Mouse (Mus musculus) lung, embryonic 14.5 days (tissue): ENCODE data around the gene Fsd2. TPM values are rescaled to one million over a fixed set of nuclear protein-coding genes. Genes with fewer than 3 reads are reported as not detected.

Experiments used
- ATAC-seq: fragments of 200-750 bp; cut with Nextera tagmentation; 2 replicates; pipeline ENCODE4 v1.8.0; 2017; ENCODE audit warnings: mild to moderate bottlenecking, moderate TSS enrichment, moderate library complexity; ENCODE audit not compliant: insufficient read depth
- DNase-seq: peaks from one replicate; pipeline ENCODE4 v3.0.0-alpha.2; 2015
- H3K27ac ChIP-seq: fragments of 300-500 bp; sonication (generic); 2 replicates; pipeline ENCODE4 v1.5.1; 2014; ENCODE audit warnings: low read depth, mild to moderate bottlenecking, moderate library complexity
- H3K27me3 ChIP-seq: fragments of 300-500 bp; sonication (generic); 2 replicates; pipeline ENCODE4 v1.6.1; 2014; ENCODE audit warnings: low read length, control low read depth; ENCODE audit not compliant: insufficient read depth
- H3K36me3 ChIP-seq: fragments of 300-500 bp; sonication (generic); 2 replicates; pipeline ENCODE4 v1.6.1; 2014; ENCODE audit warnings: control low read depth; ENCODE audit not compliant: insufficient read depth
- H3K4me1 ChIP-seq: fragments of 300-500 bp; sonication (generic); 2 replicates; pipeline ENCODE4 v1.6.1; 2014; ENCODE audit warnings: antibody characterized with exemption, control low read depth; ENCODE audit not compliant: insufficient read depth
- H3K4me2 ChIP-seq: fragments of 300-500 bp; sonication (generic); 2 replicates; pipeline ENCODE4 v1.6.1; 2014; ENCODE audit warnings: mild to moderate bottlenecking
- H3K4me3 ChIP-seq: fragments of 300-500 bp; sonication (generic); 2 replicates; pipeline ENCODE4 v1.5.1; 2014; ENCODE audit warnings: low read depth, low read length
- H3K9ac ChIP-seq: fragments of 300-500 bp; sonication (generic); 2 replicates; pipeline ENCODE4 v1.6.1; 2014
- H3K9me3 ChIP-seq: fragments of 300-500 bp; sonication (generic); 2 replicates; pipeline ENCODE4 v1.6.1; 2016; ENCODE audit warnings: low read depth, low read length, control low read depth
- CTCF ChIP-seq: IDR thresholded peaks from 2 replicates; pipeline ENCODE4 v1.5.1; 2016; ENCODE audit warnings: antibody characterized with exemption, low read depth
- WGBS: fragments of 180-500 bp; shearing (Covaris S2); extraction: QIAGEN DNeasy Blood & Tissue Kit; methylation state at CpG from one replicate; pipeline ENCODE4 v1.1.7; 2014; 5-methylcytosine and 5-hydroxymethylcytosine counted together
- polyA plus RNA-seq: library from polyadenylated mRNA; unstranded; fragments of >200 nt; fragmentation: Nextera tagmentation; extraction: Ambion mirVana; gene quantifications from 2 replicates; pipeline ENCODE4 v1.2.1, GENCODE M21; 2014

Gene Fsd2
- polyA plus RNA-seq, result 0.12 and 0.37 TPM in 2 replicates

DNA sequence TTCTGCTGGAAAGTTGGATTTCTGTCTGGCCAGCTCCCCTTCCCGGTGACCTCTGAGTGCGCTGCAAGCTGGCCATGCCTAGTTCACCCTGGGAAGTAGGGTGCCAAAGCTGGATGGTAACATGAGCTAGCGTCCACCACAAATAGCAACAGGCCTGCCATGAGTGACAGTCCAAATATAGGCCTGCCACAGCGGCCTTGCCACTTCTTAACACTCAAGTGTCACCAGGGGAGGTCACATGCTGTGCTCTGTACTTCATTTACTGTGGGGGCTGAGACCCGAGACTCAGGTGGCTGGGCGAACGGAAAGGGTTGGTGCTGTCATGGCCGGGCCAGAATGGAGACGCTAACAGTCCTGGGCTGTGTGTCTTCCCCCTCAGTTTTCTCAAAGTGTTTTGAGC is at the start of gene Fsd2:
Gene Fsd2 (minus strand): TSS at position 53 of the 400 bp plus-strand sequence.
- Histone ChIP-seq H3K36me3 (no peaks in the 10 kb centered on the region), H3K4me2 (no peak within 1 kb of the TSS), H3K9me3 (no peaks in the 10 kb centered on the region), H3K9ac (no peak within 1 kb of the TSS), H3K4me1 (no peaks in the 10 kb centered on the region), H3K27ac (no peak within 1 kb of the TSS), H3K4me3 (no peak within 1 kb of the TSS), H3K27me3 (no peaks in the 10 kb centered on the region)
- TF ChIP-seq CTCF, result no peak
- ATAC-seq (no peak), DNase-seq (no peak)
- 63% methylated on average over 9 of the region's 9 CpGs for WGBS

DNA sequence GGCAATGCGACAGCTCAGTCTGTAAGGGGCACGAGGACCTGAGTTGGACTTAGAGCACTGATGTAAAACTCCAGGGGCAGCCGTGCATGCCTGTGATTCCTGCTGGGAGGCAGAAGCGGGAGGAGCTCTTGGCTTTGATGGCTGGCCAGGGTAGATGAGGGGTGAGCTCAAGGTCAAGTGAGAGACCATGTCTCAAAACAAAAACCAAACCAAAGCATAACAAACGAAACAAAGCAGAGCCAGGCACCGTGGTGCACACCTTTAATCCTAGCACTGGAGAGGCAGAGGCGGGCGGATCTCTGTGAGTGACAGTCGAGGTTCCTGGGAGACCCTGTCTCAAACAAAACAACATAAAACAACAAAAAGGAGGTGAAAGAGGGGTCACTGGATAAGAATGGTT is 48.3 kb upstream of the Fsd2 start:
- 79% methylated on average over 9 of the region's 9 CpGs for WGBS
- H3K4me2 ChIP-seq, result no peak overlapping the region
- H3K9me3 ChIP-seq, result no peaks in the 10 kb centered on the region
- H3K27me3 ChIP-seq, result no peaks in the 10 kb centered on the region
- DNase-seq (no peak), ATAC-seq (no peak)
- no peaks in the 10 kb centered on the region for H3K4me1 ChIP-seq
- TF ChIP-seq CTCF, result no peak
- H3K36me3 ChIP-seq, result 0 out of 2 replicates have a peak, but pooled peaks cover 3% of the 10 kb centered on the region
- no peak overlapping the region for H3K4me3 ChIP-seq
- no peak overlapping the region for H3K9ac ChIP-seq
- no peak overlapping the region for H3K27ac ChIP-seq

DNA sequence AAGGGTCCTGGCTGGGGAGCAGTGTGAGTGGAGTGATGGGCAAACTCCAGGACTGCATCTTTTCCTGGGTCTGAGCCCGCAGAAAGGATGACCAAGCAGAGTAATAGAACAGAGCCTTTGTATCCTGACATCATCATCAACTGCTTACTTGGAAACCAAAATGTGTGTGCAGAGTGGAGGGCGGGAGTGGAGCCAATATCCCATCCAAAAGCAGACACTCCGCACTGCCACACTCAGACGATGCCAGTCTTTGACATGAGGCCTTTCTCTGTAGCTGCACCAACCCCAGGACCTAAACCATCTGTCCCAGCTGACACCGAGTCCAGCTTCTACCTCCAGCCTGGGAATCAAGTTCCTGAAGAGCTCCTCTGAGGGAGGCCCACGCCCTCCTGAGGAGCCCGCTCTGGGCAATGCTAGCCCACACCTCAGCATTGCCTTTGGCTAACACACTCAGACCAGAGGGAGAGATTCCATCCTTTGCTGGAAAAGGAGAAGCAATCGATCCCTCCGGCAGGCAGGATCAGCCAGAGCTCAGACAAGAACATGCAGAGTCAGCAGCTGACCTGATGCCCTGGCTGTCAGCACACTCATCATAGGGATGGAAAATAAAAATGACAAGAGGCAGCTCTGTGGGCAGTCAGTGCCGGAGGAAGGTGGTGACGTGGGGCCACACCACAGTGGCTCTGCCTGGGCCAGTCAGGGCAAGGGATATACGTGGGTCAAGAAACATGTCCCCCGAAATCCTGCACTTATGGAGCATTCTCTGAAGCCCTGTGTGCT is 46.3 kb upstream of the Fsd2 start:
- Histone ChIP-seq H3K4me3 (no peak overlapping the region), H3K4me1 (no peaks in the 10 kb centered on the region), H3K36me3 (0 out of 2 replicates have a peak, but pooled peaks cover 3% of the 10 kb centered on the region), H3K9me3 (no peaks in the 10 kb centered on the region), H3K27ac (no peak overlapping the region), H3K27me3 (no peaks in the 10 kb centered on the region), H3K4me2 (no peak overlapping the region), H3K9ac (no peak overlapping the region)
- no peak for DNase-seq
- TF ChIP-seq CTCF, result no peak
- ATAC-seq, result no peak
- WGBS, result 80% methylated on average over 13 of the region's 13 CpGs

DNA sequence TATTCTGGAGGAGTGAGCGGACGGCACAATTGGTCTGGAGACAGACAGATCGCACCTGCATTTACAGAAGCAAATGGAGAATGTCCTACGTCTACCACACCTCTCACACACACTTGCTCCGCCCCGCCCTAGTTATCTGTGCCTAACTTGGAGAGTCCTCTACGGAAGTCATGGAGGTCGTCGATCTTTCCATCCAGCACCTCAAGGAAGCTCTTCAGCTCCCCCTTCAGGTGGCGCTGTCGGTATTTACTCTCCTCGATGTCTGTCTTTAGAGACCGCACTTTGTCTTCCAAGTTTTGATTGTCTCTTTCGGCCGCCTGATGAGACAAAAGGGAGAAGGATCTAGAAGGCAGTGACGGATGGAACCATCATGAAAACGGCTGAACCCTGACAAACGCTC is 43.4 kb upstream of the Fsd2 start:
- whole genome bisulfite sequencing, result 60% methylated on average over 18 of the region's 18 CpGs
- ATAC-seq (no peak), DNase-seq (peak; percentile 36)
- no peaks in the 10 kb centered on the region for H3K9me3 ChIP-seq
- H3K36me3 ChIP-seq, result 0 out of 2 replicates have a peak, but pooled peaks cover 3% of the 10 kb centered on the region
- H3K27me3 ChIP-seq, result no peaks in the 10 kb centered on the region
- H3K4me3 ChIP-seq, result no peak overlapping the region
- no peak overlapping the region for H3K9ac ChIP-seq
- no peak overlapping the region for H3K4me2 ChIP-seq
- TF ChIP-seq CTCF, result peak; percentile 42
- no peak overlapping the region for H3K27ac ChIP-seq
- no peaks in the 10 kb centered on the region for H3K4me1 ChIP-seq

DNA sequence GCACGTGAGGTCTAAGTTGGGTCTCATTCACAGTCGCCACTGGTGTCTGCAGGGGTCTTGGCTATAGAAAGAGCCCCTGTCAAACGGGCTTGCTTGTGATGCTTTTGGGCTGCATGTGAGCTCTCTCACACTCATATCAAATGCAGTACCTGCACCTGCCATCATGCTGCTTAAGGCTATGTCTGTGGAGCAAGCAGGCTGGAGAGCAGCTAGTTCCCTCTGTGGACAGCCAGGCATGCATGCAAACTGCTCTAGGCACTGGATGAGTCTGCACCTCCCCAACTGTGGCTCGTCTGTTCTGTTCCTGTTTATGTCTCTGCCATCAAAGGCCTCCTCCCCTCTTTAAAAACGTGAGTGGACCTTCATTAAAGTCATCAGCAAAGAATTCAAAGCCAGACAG is 39.7 kb upstream of the Fsd2 start:
- TF ChIP-seq CTCF, result no peak
- Histone ChIP-seq H3K9ac (no peak overlapping the region), H3K4me3 (no peak overlapping the region), H3K9me3 (no peaks in the 10 kb centered on the region), H3K4me1 (no peaks in the 10 kb centered on the region), H3K36me3 (0 out of 2 replicates have a peak, but pooled peaks cover 3% of the 10 kb centered on the region), H3K4me2 (no peak overlapping the region), H3K27me3 (no peaks in the 10 kb centered on the region), H3K27ac (no peak overlapping the region)
- 61% methylated on average over 5 of the region's 5 CpGs for WGBS
- DNase-seq, result no peak
- no peak for ATAC-seq

DNA sequence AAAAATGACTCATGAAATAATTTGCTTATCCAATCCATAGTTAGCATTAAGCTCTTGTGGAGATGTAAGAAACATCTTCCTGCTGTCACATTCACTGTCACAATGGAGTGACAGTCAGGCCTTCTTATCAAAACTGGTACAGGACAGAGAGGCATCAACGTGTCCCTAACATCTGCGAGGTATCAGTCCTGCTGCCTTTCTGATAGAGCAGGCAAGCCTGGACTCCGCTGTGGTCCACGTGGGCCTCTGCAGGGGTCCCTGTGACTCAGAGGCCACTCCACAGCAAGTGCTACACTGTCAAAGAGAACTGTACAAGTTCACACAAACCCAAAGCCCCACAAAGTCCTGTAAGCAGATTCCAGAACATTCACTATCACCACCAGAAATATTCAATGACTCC is 38.7 kb upstream of the Fsd2 start:
- Histone ChIP-seq H3K4me1 (no peaks in the 10 kb centered on the region), H3K4me2 (no peak overlapping the region), H3K27ac (no peak overlapping the region), H3K36me3 (0 out of 2 replicates have a peak, but pooled peaks cover 2% of the 10 kb centered on the region), H3K9me3 (no peaks in the 10 kb centered on the region), H3K27me3 (no peaks in the 10 kb centered on the region), H3K4me3 (no peak overlapping the region), H3K9ac (no peak overlapping the region)
- no peak for ATAC-seq
- WGBS, result 53% methylated on average over 4 of the region's 4 CpGs
- no peak for DNase-seq
- TF ChIP-seq CTCF, result no peak

DNA sequence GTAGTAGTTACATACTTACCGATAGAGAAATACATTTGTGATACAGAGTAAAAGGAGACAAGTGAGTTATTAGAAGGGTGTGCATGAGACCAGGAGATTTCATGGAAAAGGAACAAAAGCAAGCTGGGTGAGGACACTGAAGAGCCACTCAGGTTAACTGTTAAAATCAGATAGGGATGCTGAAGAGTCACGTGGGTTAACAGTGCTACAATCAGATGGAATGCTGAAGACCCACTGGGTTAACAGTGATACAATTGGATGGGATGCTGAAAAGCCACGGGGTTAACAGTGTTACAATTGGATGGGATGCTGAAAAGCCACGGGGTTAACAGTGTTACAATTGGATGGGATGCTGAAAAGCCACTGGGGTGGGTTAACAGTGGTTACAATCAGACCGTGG is 38.2 kb upstream of the Fsd2 start:
- Histone ChIP-seq H3K9me3 (no peaks in the 10 kb centered on the region), H3K4me3 (no peak overlapping the region), H3K4me2 (no peak overlapping the region), H3K4me1 (no peaks in the 10 kb centered on the region), H3K27ac (no peak overlapping the region), H3K36me3 (no peaks in the 10 kb centered on the region), H3K27me3 (no peaks in the 10 kb centered on the region), H3K9ac (no peak overlapping the region)
- ATAC-seq, result no peak
- TF ChIP-seq CTCF, result no peak
- no peak for DNase-seq
- 73% methylated on average over 5 of the region's 5 CpGs for WGBS
